Mouse (Mus musculus) frontal cortex, postnatal 10 days (tissue): ENCODE data around the gene Mad1l1.
"Not testable (repeated sequence)": the region's sequence is repeated elsewhere in the genome, so short reads cannot be mapped to it uniquely, and the experiment has no call there.

Experiments used
- DNase-seq, 2 experiments: peaks; one replicate each; pipeline ENCODE4 v3.0.0; 2022; ENCODE audit warnings: low spot score in 2 of 2, mixed read lengths in 1 of 2

Mad1l1 gene

GRCm38 (mm10) chr5:140007656-140008522 lies 313.5 kb downstream of the Mad1l1 start:
- DNase-seq, result no peak

DNA sequence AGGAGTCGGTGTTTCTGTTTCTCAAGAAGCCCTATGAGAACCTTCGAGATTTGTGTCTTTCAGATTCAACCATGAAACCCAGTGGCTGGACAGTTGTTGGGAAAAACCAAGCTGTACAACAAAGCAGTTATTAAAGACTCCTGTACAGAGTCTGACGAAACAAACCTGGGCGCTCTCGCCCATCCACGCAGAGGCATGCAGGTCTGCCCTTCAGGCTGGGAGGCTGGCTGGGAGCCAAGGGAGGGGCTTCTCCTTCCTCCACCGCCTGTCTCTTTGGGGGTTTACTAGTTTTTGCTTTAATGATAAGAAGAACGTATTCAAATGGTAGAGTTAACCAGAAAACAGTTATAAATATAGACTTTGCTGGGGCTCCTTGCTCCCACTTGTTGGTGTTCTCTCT lies 314.5 kb downstream of the Mad1l1 start:
- no peak for DNase-seq

GRCm38 (mm10) chr5:140002541-140002940 lies 318.8 kb downstream of the Mad1l1 start:
- no peak for DNase-seq

DNA sequence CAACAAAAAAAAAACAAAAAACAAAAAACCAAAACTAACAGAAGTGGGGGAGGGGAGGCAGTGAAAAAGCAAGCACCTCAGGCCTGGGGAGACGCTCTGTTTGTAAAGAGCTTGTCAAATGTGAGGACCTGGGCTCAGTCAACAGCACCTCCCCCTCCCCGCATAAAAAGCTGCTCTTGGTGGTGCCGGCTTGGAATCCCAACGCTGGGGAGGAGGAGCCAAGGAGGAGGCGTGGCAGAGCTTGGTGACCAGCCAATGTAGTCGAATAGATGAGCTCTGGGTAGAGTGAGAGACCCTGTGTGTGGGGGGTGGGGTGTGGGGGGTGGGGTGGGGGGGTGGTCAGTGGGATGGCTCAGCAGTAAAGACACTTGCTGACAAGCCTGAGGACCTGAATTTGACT lies 322.4 kb downstream of the Mad1l1 start:
- DNase-seq, result no peak

DNA sequence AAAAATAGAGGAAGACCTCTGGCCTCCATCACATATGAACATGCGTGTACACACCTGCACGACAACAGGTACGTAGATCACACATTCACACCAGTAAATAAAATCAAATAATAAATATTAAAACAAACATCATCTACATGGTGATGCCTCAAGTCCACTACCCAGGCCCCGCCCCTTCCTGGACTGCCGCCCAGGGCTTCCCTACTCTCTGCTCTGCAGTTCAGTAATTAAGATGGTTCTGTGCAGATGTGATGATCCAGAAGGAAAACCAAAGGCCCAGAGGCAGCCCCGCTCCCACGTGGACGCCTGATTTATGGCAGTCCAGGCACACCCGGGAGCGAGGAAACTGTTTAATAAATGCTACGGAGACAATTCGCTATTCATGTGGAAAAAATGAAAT lies 323.0 kb downstream of the Mad1l1 start:
- DNase-seq, result not testable (repeated sequence)

- no peak for DNase-seq
Measured at GRCm38 (mm10) chr5:139991531-139991930, 329.8 kb downstream of the Mad1l1 start.

GRCm38 (mm10) chr5:139985073-139985746 lies 336.1 kb downstream of the Mad1l1 start:
- DNase-seq, result no peak

GRCm38 (mm10) chr5:139981976-139982375 lies 339.4 kb downstream of the Mad1l1 start:
- no peak for DNase-seq

DNA sequence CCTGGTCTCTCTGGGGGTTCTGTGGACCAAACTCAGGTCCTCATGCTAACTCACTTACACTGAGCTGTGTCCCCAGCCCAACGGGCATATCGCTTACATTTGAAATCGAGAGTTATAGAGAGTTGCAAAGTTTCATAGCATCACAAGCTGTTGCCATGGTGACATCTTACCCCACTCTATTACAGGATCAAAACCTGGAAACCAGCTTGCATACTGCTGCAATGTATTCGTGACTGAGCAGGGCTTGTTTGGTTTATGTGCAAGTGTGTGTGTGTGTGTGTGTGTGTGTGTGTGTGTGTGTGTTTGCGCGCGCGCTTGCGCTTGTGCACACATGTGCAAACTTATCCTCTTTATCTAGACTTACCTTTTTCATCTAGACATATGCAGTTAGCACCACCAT lies 342.0 kb downstream of the Mad1l1 start:
- peak in 1 of 2 experiments; percentile 38 for DNase-seq

DNA sequence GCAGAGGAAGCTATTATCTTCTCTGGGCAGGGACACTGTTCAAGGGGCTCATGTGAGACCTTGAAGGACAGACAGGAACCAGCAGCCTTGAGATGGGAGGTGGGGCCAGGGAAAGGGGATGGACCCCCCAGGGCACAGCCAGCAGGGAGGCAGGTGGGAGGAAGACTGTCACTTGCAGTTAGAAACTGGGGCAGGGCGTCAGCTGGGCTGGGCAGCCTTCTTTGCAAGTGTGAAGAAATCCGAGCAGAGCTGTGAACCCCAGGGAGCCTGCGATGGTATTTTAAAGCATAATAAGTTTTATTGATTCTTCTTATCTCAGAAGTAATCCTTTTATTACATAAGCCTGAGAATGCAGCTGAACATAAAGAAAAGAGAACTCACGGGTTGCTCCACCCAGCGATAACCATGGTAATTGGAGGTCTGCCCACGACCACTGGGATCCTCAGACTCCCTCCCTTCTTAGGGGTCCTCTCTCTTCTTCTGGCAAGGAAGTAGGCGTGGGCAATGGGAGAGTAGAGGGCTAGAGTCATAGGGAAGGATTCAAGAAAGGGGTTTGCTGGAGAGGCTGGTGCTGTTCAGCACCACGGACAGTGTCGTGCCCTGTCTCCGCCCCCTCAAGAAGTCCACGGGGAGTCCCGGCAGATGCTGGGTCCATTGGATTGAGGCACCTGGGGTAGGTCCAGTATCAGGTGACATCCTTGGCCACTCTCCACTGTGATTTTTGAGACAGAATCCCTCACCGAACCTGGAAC lies 342.7 kb downstream of the Mad1l1 start:
- no peak for DNase-seq

DNA sequence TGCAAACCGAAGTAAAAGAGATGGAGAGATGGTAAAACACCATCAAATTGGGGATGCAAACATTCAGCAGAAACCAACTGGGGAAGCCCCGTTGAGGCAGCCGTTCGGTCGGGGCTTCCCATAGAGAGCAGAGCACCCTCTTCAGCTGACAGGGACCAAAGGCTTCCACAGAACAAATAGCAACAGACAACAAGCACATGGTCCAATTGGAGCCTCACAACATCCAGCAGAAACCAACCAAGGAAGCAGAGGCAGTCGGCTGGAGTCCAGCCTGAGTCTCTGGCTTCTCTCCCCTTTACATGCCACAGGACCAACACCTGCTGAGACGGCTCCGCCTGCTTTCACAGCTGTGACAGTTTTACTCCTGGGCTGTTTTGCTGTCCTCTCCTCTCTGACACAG lies 343.9 kb downstream of the Mad1l1 start:
- DNase-seq, result no peak

DNA sequence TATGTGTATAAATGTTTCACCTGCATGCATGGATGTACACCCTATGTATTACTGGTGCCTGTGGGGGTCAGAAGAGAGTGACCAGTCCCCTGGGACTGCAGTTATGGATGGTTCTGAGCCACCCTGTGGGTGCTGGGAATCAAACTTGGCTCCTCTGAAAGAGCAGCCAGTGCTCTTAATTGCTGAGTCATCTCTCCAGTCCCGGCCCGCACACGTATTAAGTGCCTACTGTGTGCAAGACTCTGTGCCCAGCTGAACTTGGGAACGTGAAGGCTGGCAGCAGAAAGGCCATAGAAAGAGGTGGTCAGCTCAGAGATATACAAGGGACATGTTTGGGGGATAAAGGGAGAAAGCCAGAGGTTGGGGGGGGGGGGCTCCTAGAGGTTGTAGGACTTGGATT lies 344.8 kb downstream of the Mad1l1 start:
- DNase-seq, result no peak

DNA sequence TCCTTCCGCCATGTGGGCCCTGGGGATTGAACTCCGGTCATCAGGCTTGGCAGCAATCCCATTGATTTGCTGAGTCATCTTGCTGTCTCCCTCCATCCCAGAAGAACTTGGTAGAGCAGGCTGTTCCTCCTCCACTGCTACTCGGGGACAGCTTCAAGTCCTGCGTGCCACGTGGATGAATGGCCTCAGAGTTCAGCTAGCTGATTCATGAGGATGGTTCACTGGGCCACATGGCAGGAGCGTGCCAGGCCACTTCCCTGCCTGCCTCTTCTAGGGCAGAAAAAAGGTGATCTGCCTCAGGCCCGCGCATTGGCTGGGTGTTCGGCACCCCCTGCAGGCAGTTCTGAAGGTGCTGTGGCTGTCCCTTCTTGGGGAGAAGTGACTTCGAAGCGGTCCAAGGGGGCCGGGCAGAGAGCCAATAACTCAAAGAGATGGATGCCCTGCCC lies 351.1 kb downstream of the Mad1l1 start:
- no peak for DNase-seq

GRCm38 (mm10) chr5:139969151-139969948 lies 352.0 kb downstream of the Mad1l1 start:
- DNase-seq, result no peak

DNA sequence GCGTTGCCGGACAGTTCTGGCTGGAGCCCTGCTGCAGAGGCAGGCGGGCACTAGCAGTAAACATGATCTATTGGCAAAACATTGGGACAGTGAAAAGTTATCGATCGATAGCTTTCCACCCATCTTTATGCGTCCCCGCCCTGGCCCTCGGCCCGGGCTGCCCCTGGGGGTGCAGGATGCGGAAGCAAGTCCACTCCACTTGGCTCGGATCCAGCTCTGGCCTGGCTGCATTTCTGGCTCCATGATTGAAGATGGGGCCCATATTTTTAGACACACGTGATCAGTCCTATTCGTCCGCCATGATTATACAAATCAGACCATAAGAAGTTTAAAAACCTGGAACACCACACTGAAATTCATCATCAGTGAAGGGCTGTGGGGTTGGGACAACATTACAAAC lies 355.8 kb downstream of the Mad1l1 start:
- no peak for DNase-seq

DNA sequence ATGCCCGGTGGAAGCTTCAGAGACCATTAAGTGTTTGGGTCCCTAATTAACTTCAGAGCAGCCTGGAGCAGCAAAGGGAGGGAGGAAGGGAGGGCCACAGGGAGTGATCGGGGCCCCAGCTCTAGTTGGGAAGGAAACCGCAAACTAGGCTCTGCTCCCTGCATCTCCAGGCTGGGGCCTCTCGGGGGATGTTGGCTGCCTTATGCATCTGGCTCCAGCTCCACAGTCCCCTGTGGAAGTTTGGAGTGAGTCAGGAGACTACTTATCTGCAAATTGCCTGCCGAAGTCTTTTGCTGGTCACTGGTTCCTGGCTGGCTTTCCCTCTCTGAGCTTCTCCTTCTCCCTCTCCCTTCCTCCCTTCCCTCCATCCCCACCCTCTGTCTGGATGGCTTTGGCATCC lies 357.0 kb downstream of the Mad1l1 start:
- DNase-seq, result no peak

DNA sequence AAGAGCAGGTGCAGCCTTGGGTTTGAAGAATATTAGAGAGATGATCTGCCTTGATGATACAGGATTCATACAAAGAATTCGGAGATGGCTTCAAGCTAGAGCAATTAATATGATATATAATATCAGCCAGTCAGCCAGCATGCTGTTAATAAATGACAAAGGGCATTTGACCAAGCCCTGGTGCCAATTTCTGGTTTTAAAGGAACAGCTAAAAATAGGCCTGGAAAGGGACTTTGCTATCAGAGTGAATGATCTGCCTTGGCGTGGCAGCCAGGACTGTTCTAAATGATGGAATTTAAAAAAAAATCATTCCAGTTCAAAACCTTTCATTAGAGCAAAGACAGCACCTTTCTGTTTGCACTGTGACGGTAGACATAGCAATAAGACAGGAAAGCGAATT lies 361.6 kb downstream of the Mad1l1 start:
- no peak for DNase-seq
